Mouse (Mus musculus) bone marrow, adult 2 months (tissue): ENCODE data around the gene Med20.
A peak's percentile ranks its signal among the peaks of the same experiment; 100 is the strongest.

ENCODE experiments used
- CTCF ChIP-seq: fragments of 200-500 bp; IDR thresholded peaks from 2 replicates; pipeline ENCODE4 v1.5.1; 2011; ENCODE audit warnings: low read length, control low read depth; ENCODE audit not compliant: control insufficient read depth, insufficient read depth
- POLR2A ChIP-seq: fragments of 200-500 bp; IDR thresholded peaks from 2 replicates; pipeline ENCODE4 v1.6.1; 2011; ENCODE audit warnings: low read depth, mild to moderate bottlenecking, control low read depth, low read length, borderline replicate concordance; ENCODE audit not compliant: control insufficient read depth

- peak; percentile 69 for TF ChIP-seq CTCF
- no peak for TF ChIP-seq POLR2A
Measured at GRCm38 (mm10) chr17:47597838-47598579, 13.4 kb upstream of the Med20 start.
